Mouse (Mus musculus) cerebellum, adult 2 months (tissue): Measurements from ENCODE around the gene Tmprss4. TPM values are rescaled to one million over a fixed set of nuclear protein-coding genes. Genes with fewer than 3 reads are reported as not detected.

Source experiments
- DNase-seq, 2 experiments: peaks; one replicate each; pipeline ENCODE4 v3.0.0; 2021
- H3K27ac ChIP-seq: fragments of 200-500 bp; 2 replicates; pipeline ENCODE4 v1.5.1; 2012; ENCODE audit warnings: low read length, control low read depth, inconsistent platforms; ENCODE audit not compliant: insufficient read depth
- H3K27me3 ChIP-seq: fragments of 200-500 bp; 2 replicates; pipeline ENCODE4 v1.6.1; 2012; ENCODE audit warnings: inconsistent platforms, mild to moderate bottlenecking, low read length, moderate library complexity; ENCODE audit not compliant: control insufficient read depth, insufficient read depth
- H3K4me1 ChIP-seq: fragments of 200-500 bp; 2 replicates; pipeline ENCODE4 v1.6.1; 2011; ENCODE audit warnings: low read length; ENCODE audit not compliant: control insufficient read depth, insufficient read depth
- H3K4me3 ChIP-seq: fragments of 200-500 bp; replicated peaks from 2 replicates; pipeline ENCODE3; 2011; ENCODE audit warnings: mild to moderate bottlenecking, low read depth, low read length, control low read depth; ENCODE audit not compliant: insufficient read depth
- CTCF ChIP-seq: fragments of 200-500 bp; IDR thresholded peaks from 2 replicates; pipeline ENCODE4 v1.5.1; 2011; ENCODE audit warnings: low read depth, mild to moderate bottlenecking, control low read depth, low read length, moderate library complexity, borderline replicate concordance; ENCODE audit not compliant: insufficient read depth
- POLR2A ChIP-seq: fragments of 200-500 bp; IDR thresholded peaks from 2 replicates; pipeline ENCODE4 v1.6.1; 2011; ENCODE audit warnings: low read length, control low read depth, borderline replicate concordance; ENCODE audit not compliant: insufficient read depth
- WGBS: fragments of 180-500 bp; shearing (Covaris S2); methylation state at CpG from one replicate; pipeline ENCODE4 v1.1.7; 2018; 5-methylcytosine and 5-hydroxymethylcytosine counted together
- polyA plus RNA-seq: library from polyadenylated mRNA; depleted of rRNA; stranded (reverse); fragments of >200 nt; gene quantifications from 2 replicates; pipeline ENCODE4 v1.2.3, GENCODE M21; 2012; rRNA removed

The Tmprss4 gene
- polyA plus RNA-seq, 1 experiment: 0.34 TPM

GRCm38 (mm10) chr9:45133484-45134310 lies 70.2 kb downstream of the Tmprss4 start:
- no peak overlapping the region for H3K4me3 ChIP-seq
- no peaks in the 10 kb centered on the region; the same call in 1 of the 2 replicates for H3K27me3 ChIP-seq
- WGBS: 31% methylated on average over 5 of the region's 5 CpGs
- no peak overlapping the region for H3K27ac ChIP-seq
- peak; percentile 94 for TF ChIP-seq CTCF
- no peak for TF ChIP-seq POLR2A
- peak; percentile 78 to 84 for DNase-seq
- H3K4me1 ChIP-seq: peaks cover 3% of the 10 kb centered on the region; the same call in 1 of the 2 replicates

GRCm38 (mm10) chr9:45130119-45130518 lies 73.8 kb downstream of the Tmprss4 start:
- Histone ChIP-seq H3K27me3 (no peaks in the 10 kb centered on the region), H3K27ac (no peak overlapping the region), H3K4me1 (peaks cover 10% of the 10 kb centered on the region), H3K4me3 (no peak overlapping the region)
- TF ChIP-seq CTCF (no peak), POLR2A (no peak)
- 81% methylated on average over 3 of the region's 3 CpGs for WGBS
- DNase-seq: no peak

GRCm38 (mm10) chr9:45126941-45127340 lies 77.0 kb downstream of the Tmprss4 start:
- TF ChIP-seq POLR2A (no peak), CTCF (no peak)
- 21% methylated on average over 7 of the region's 7 CpGs for WGBS
- H3K27me3 ChIP-seq: no peaks in the 10 kb centered on the region

GRCm38 (mm10) chr9:45125211-45125610 lies 78.7 kb downstream of the Tmprss4 start:
- Histone ChIP-seq H3K4me1 (peaks cover 30% of the 10 kb centered on the region), H3K27me3 (no peaks in the 10 kb centered on the region), H3K27ac (no peak overlapping the region), H3K4me3 (no peak overlapping the region)
- no peak for DNase-seq
- 92% methylated on average over 14 of the region's 14 CpGs for WGBS
- TF ChIP-seq CTCF: no peak
- no peak for TF ChIP-seq POLR2A

More at GRCm38 (mm10) chr9:45126941-45127340, 77.0 kb downstream of the Tmprss4 start:
- H3K27ac ChIP-seq: no peak overlapping the region
- peaks cover 25% of the 10 kb centered on the region for H3K4me1 ChIP-seq
- DNase-seq: no peak
- H3K4me3 ChIP-seq: no peak overlapping the region

Other genes starting within 250 kb of the Tmprss4 start
- 34.7 and 37.4 TPM in 2 replicates for gene Ube4a, start 238.5 kb downstream of the Tmprss4 start, polyA plus RNA-seq
- not detected in 2 replicates for gene Cd3g, start 223.7 kb downstream of the Tmprss4 start, polyA plus RNA-seq
- gene Cd3d, start 222.3 kb downstream of the Tmprss4 start, polyA plus RNA-seq: 0.08 and 0.10 TPM in 2 replicates
- 0.05 and 0.27 TPM in 2 replicates for gene Cd3e, start 194.5 kb downstream of the Tmprss4 start, polyA plus RNA-seq
- gene Mpzl2, start 164.3 kb downstream of the Tmprss4 start, polyA plus RNA-seq: 1.1 and 2.4 TPM in 2 replicates
- gene Mpzl3, start 148.9 kb downstream of the Tmprss4 start, polyA plus RNA-seq: 7.4 and 8.3 TPM in 2 replicates
- gene Jaml, start 124.9 kb downstream of the Tmprss4 start, polyA plus RNA-seq: 3.8 and 4.2 TPM in 2 replicates
- 151 and 165 TPM in 2 replicates for gene Scn2b, start 86.3 kb downstream of the Tmprss4 start, polyA plus RNA-seq
- gene Scn4b, start 65.7 kb downstream of the Tmprss4 start, polyA plus RNA-seq: 78.8 and 109 TPM in 2 replicates
- gene BC049352, start 22.1 kb downstream of the Tmprss4 start, polyA plus RNA-seq: 1.9 and 2.8 TPM in 2 replicates
- 4.5 and 6.0 TPM in 2 replicates for gene Il10ra, start 65.1 kb upstream of the Tmprss4 start, polyA plus RNA-seq
- gene Tmprss13, start 115.0 kb upstream of the Tmprss4 start, polyA plus RNA-seq: not detected in 2 replicates
- gene Fxyd6, start 166.1 kb upstream of the Tmprss4 start, polyA plus RNA-seq: 104 and 107 TPM in 2 replicates
- 2.1 and 3.1 TPM in 2 replicates for gene Fxyd2, start 195.6 kb upstream of the Tmprss4 start, polyA plus RNA-seq
- 23.4 and 27.0 TPM in 2 replicates for gene Dscaml1, start 222.5 kb upstream of the Tmprss4 start, polyA plus RNA-seq